Mouse (Mus musculus) MEL (cell line): ENCODE measurements around the gene Alx3. TPM values are rescaled to one million over a fixed set of nuclear protein-coding genes. Genes with fewer than 3 reads are reported as not detected.

Experiments used
- DNase-seq: peaks from one replicate; pipeline ENCODE4 v3.0.0; 2011; ENCODE audit warnings: low read depth, low spot score
- H3K27ac ChIP-seq: 2 replicates; pipeline ENCODE4 v1.5.1; 2012; ENCODE audit warnings: low read depth, mild to moderate bottlenecking, control low read depth, low read length, moderate library complexity; ENCODE audit not compliant: control insufficient read depth
- H3K27me3 ChIP-seq, 2 experiments: fragments of 150-350 bp in 1 of 2; sonication (generic) in 1 of 2; 2 replicates each; pipeline ENCODE4 v1.6.1; 2012; ENCODE audit warnings: low read length in 2 of 2, mild to moderate bottlenecking in 2 of 2, improper control_type of control experiment in 1 of 2, moderate library complexity in 1 of 2; ENCODE audit not compliant: insufficient read depth in 2 of 2, control insufficient read depth in 1 of 2
- H3K36me3 ChIP-seq, 2 experiments: 2 replicates each; pipeline ENCODE4 v1.6.1; 2012 to 2014; ENCODE audit warnings: low read length in 2 of 2, improper control_type of control experiment in 1 of 2, inconsistent platforms in 1 of 2, mild to moderate bottlenecking in 1 of 2; ENCODE audit not compliant: insufficient read depth in 2 of 2, control insufficient read depth in 1 of 2
- H3K4me1 ChIP-seq, 2 experiments: fragments of 150-350 bp in 1 of 2; sonication (generic) in 1 of 2; 2 replicates each; pipeline ENCODE4 v1.6.1; 2012; ENCODE audit warnings: low read length in 2 of 2, improper control_type of control experiment in 1 of 2, mild to moderate bottlenecking in 1 of 2; ENCODE audit not compliant: insufficient read depth in 2 of 2, control insufficient read depth in 1 of 2
- H3K4me3 ChIP-seq, 2 experiments: fragments of 150-350 bp in 1 of 2; sonication (generic) in 1 of 2; 2 replicates each; pipeline ENCODE4 v1.5.1; 2012; ENCODE audit warnings: low read depth in 2 of 2, low read length in 2 of 2, mild to moderate bottlenecking in 2 of 2, moderate library complexity in 2 of 2, control low read depth in 1 of 2, improper control_type of control experiment in 1 of 2; ENCODE audit not compliant: control insufficient read depth in 1 of 2, insufficient read depth in 1 of 2
- H3K79me2 ChIP-seq: 2 replicates; pipeline ENCODE4 v1.6.1; 2012; ENCODE audit warnings: mild to moderate bottlenecking, low read length, moderate library complexity; ENCODE audit not compliant: control insufficient read depth, poor library complexity, insufficient read depth
- H3K9ac ChIP-seq: 2 replicates; pipeline ENCODE4 v1.6.1; 2012; ENCODE audit warnings: low read depth, mild to moderate bottlenecking, control low read depth, low read length, moderate library complexity; ENCODE audit not compliant: control insufficient read depth, poor library complexity, severe bottlenecking
- H3K9me3 ChIP-seq: fragments of 150-350 bp; sonication (generic); replicated peaks from 2 replicates; pipeline ENCODE4 v1.6.1; 2012; ENCODE audit warnings: mild to moderate bottlenecking, low read length, improper control_type of control experiment, moderate library complexity; ENCODE audit not compliant: insufficient read depth
- BHLHE40 ChIP-seq: IDR thresholded peaks from 2 replicates; pipeline ENCODE4 v1.6.1; 2012; ENCODE audit warnings: low read depth, mild to moderate bottlenecking, inconsistent platforms, low read length, improper control_type of control experiment, borderline replicate concordance
- CTCF ChIP-seq, 3 experiments: IDR thresholded peaks in 2 of 3; conservative IDR thresholded peaks in 1 of 3; 2 replicates each; pipeline ENCODE4 v1.5.1; 2011 to 2012; ENCODE audit warnings: low read length in 3 of 3, low read depth in 2 of 3, mild to moderate bottlenecking in 2 of 3, improper control_type of control experiment in 1 of 3, inconsistent platforms in 1 of 3, mixed read lengths in 1 of 3, moderate library complexity in 1 of 3; ENCODE audit not compliant: control insufficient read depth in 1 of 3, insufficient read depth in 1 of 3, poor library complexity in 1 of 3, severe bottlenecking in 1 of 3
- EP300 ChIP-seq, 2 experiments: IDR thresholded peaks; 2 replicates each; pipeline ENCODE4 v1.6.1; 2011; ENCODE audit warnings: improper control_type of control experiment in 2 of 2, low read length in 2 of 2, low read depth in 1 of 2, mild to moderate bottlenecking in 1 of 2
- HCFC1 ChIP-seq: IDR thresholded peaks from 2 replicates; pipeline ENCODE4 v1.6.1; 2012; ENCODE audit warnings: low read depth, mild to moderate bottlenecking, inconsistent platforms, low read length, improper control_type of control experiment, moderate library complexity
- MAX ChIP-seq: IDR thresholded peaks from 2 replicates; pipeline ENCODE4 v1.6.1; 2011; ENCODE audit warnings: low read length, improper control_type of control experiment
- NELFE ChIP-seq: IDR thresholded peaks from 2 replicates; pipeline ENCODE4 v1.6.1; 2011; ENCODE audit warnings: low read depth, low read length, improper control_type of control experiment
- POLR2A ChIP-seq, 2 experiments: IDR thresholded peaks; 2 replicates each; pipeline ENCODE4 v1.6.1; 2011 to 2012; ENCODE audit warnings: low read length in 2 of 2, mild to moderate bottlenecking in 2 of 2, control low read depth in 1 of 2, improper control_type of control experiment in 1 of 2, low read depth in 1 of 2, moderate library complexity in 1 of 2; ENCODE audit not compliant: control insufficient read depth in 1 of 2, insufficient read depth in 1 of 2, poor library complexity in 1 of 2
- POLR2AphosphoS5 ChIP-seq: IDR thresholded peaks from 2 replicates; pipeline ENCODE4 v1.6.1; 2012; ENCODE audit warnings: low read depth, borderline replicate concordance, mild to moderate bottlenecking, inconsistent platforms, low read length, moderate library complexity, mixed read lengths
- RAD21 ChIP-seq: IDR thresholded peaks from 2 replicates; pipeline ENCODE4 v1.6.1; 2011; ENCODE audit warnings: mild to moderate bottlenecking, low read depth, low read length, improper control_type of control experiment
- RCOR1 ChIP-seq: IDR thresholded peaks from 2 replicates; pipeline ENCODE4 v1.6.1; 2012; ENCODE audit warnings: low read depth, mild to moderate bottlenecking, inconsistent platforms, low read length, improper control_type of control experiment
- SMC3 ChIP-seq: IDR thresholded peaks from 2 replicates; pipeline ENCODE4 v1.6.1; 2011; ENCODE audit warnings: low read depth, low read length, improper control_type of control experiment
- TAL1 ChIP-seq: IDR thresholded peaks from 2 replicates; pipeline ENCODE4 v1.6.1; 2012; ENCODE audit warnings: mild to moderate bottlenecking, inconsistent platforms, low read length, moderate library complexity, mixed read lengths
- TCF12 ChIP-seq: IDR thresholded peaks from 2 replicates; pipeline ENCODE4 v1.6.1; 2014; ENCODE audit warnings: low read depth, mild to moderate bottlenecking, inconsistent platforms, low read length, improper control_type of control experiment, moderate library complexity
- UBTF ChIP-seq: IDR thresholded peaks from 2 replicates; pipeline ENCODE4 v1.6.1; 2012; ENCODE audit warnings: low read depth, mild to moderate bottlenecking, inconsistent platforms, low read length, improper control_type of control experiment, moderate library complexity, borderline replicate concordance; ENCODE audit not compliant: insufficient read depth
- USF2 ChIP-seq, 2 experiments: IDR thresholded peaks; 2 replicates each; pipeline ENCODE4 v1.6.1; 2011 to 2012; ENCODE audit warnings: improper control_type of control experiment in 2 of 2, low read length in 2 of 2, borderline replicate concordance in 1 of 2, inconsistent platforms in 1 of 2, low read depth in 1 of 2, mild to moderate bottlenecking in 1 of 2; ENCODE audit not compliant: insufficient read depth in 1 of 2
- ZC3H11A ChIP-seq: IDR thresholded peaks from 2 replicates; pipeline ENCODE4 v1.6.1; 2012; ENCODE audit warnings: low read depth, mild to moderate bottlenecking, inconsistent platforms, low read length, improper control_type of control experiment
- polyA plus RNA-seq, 2 experiments: library from polyadenylated mRNA; stranded (reverse) in 1 of 2; unstranded in 1 of 2; fragments of >175 nt in 1 of 2; fragments of >200 nt in 1 of 2; gene quantifications; 2 replicates each; pipeline versions ENCODE4 v1.2.1 to v1.2.4; 2012; ENCODE audit warnings: low replicate concordance in 2 of 2, low read depth in 1 of 2; ENCODE audit not compliant: insufficient read length in 2 of 2, insufficient read depth in 1 of 2, missing spikeins in 1 of 2
- total RNA-seq: library from RNA; depleted of rRNA; stranded (reverse); fragments of 300-350 nt; gene quantifications from 2 replicates; pipeline ENCODE4 v1.2.3, GENCODE M21; 2012

The Alx3 gene
- total and polyA plus RNA-seq, 3 experiments, result not detected

DNA sequence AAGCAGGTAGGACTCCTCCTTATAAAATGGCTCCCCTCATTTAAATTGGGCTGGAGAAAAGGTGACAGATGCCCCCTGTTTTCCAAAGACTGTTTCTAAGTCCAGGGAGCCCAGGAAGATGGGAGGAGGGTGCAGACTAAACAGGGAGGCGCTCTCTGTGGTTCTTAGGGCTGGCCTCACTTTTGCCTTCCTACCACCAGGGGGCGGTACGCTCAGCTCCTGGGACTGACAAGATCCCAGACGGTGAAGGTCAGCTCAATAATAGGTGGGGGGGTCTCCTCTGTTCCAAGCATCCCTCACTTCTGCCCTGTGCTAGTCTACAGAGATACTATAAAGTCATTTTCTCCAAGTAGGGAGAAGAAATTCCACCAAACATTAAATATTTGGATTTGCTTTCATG is 10.5 kb downstream of the Alx3 start:
- peaks cover 0 to 11% of the 10 kb centered on the region in 2 experiments; a peak in 3 of 4 replicates for H3K27me3 ChIP-seq
- H3K9ac ChIP-seq, result no peak overlapping the region
- H3K27ac ChIP-seq, result no peak overlapping the region
- TF ChIP-seq MAX, result no peak
- no peak for TF ChIP-seq TAL1
- no peak for TF ChIP-seq USF2 (IDR thresholded peaks at IDR 0.05; ENCODE audit: borderline replicate concordance in 1 of 2, insufficient read depth in 1 of 2, low read depth in 1 of 2, low read length in 2 of 2)
- no peak for TF ChIP-seq RCOR1
- no peak for TF ChIP-seq UBTF
- no peak for TF ChIP-seq POLR2A (IDR thresholded peaks at IDR 0.05; ENCODE audit: control insufficient read depth in 1 of 2, insufficient read depth in 1 of 2, low read depth in 1 of 2, low read length in 2 of 2, poor library complexity in 1 of 2)
- TF ChIP-seq ZC3H11A, result peak; percentile 29; the same call in 1 of the 2 replicates
- no peak for TF ChIP-seq EP300 (IDR thresholded peaks at IDR 0.05; ENCODE audit: low read depth in 1 of 2, low read length in 2 of 2)
- peak; percentile 79 to 93 (median 86) for TF ChIP-seq CTCF (IDR thresholded peaks at IDR 0.05 in 2 of 3, conservative IDR thresholded peaks at IDR 0.05 in 1 of 3; ENCODE audit: control insufficient read depth in 1 of 3, insufficient read depth in 1 of 3, low read depth in 2 of 3, low read length in 3 of 3, poor library complexity in 1 of 3, severe bottlenecking in 1 of 3)
- peak; percentile 53 for TF ChIP-seq RAD21
- TF ChIP-seq SMC3, result peak; percentile 79
- no peak for TF ChIP-seq HCFC1
- no peak for TF ChIP-seq NELFE
- TF ChIP-seq POLR2AphosphoS5, result no peak
- TF ChIP-seq TCF12, result no peak
- TF ChIP-seq BHLHE40, result no peak
- DNase-seq, result peak; percentile 64
- H3K9me3 ChIP-seq, result no peaks in the 10 kb centered on the region
- H3K36me3 ChIP-seq, result no peaks in the 10 kb centered on the region
- no peak overlapping the region for H3K4me3 ChIP-seq
- H3K4me1 ChIP-seq, result 0 out of 4 replicates have a peak, but pooled peaks cover 0 to 4% of the 10 kb centered on the region in 2 experiments
- H3K79me2 ChIP-seq, result no peaks in the 10 kb centered on the region

DNA sequence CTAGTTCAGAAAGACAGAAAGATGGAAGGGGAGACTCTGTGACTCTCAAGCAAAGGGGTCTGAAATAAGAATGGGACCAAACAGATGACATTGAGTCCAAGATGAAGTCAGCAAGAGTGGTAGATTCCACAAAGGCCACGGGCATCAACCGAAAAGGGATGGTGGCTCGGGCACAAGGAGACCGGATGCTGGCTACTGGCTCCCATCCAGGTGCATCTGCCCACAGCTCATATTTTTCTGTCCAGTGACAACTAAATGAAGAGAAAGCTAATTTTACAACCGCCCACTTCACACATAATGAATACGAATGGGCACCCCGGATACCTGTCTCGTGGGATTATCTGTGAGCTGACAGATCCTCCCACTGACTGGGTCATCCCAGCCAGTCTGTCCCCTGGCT is 12.4 kb downstream of the Alx3 start:
- no peak overlapping the region for H3K27ac ChIP-seq
- H3K9ac ChIP-seq, result no peak overlapping the region
- H3K4me3 ChIP-seq, result no peak overlapping the region
- no peaks in the 10 kb centered on the region for H3K9me3 ChIP-seq
- no peak for DNase-seq
- H3K79me2 ChIP-seq, result no peaks in the 10 kb centered on the region
- H3K36me3 ChIP-seq, result no peaks in the 10 kb centered on the region
- H3K4me1 ChIP-seq, result 0 out of 4 replicates have a peak, but pooled peaks cover 0 to 4% of the 10 kb centered on the region in 2 experiments
- TF ChIP-seq USF2 (IDR thresholded peaks at IDR 0.05; ENCODE audit: borderline replicate concordance in 1 of 2, insufficient read depth in 1 of 2, low read depth in 1 of 2, low read length in 2 of 2), result no peak
- TF ChIP-seq, all 39 proteins: peak for 0
- H3K27me3 ChIP-seq, result peaks cover 0 to 2% of the 10 kb centered on the region in 2 experiments; a peak in 3 of 4 replicates
